ENCODE assay signal across 30 mouse cellular contexts in the genomic region with DNA sequence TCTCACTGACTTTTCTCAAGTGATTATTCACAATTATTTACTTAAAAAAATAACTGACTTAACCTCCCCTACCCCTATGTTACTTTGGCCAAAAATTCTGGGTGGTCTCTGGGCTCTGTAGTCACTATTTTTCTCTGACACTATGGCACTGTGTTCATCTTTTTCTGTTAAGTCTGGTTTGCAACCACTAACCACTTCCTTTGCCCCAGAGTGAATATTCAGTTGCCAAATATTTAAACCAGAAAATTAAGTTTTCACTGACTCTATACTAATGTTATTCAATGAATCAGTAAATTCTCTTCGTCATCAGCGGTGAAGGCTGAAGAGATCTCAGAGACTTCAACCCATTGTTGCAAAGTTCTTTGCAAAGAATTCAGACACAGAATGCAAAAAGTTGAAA. TPM values are rescaled to one million over a fixed set of nuclear protein-coding genes. Genes with fewer than 3 reads are reported as not detected.
"Had no signal": no experiment of that assay in that cellular context is flagged by ENCODE, and none has a peak within 500 bp of the region (broad histone marks: within the 10 kb centered on the region; RNA-seq: fewer than 3 reads in every experiment).

No protein-coding gene starts in this region.

- H3K27ac ChIP-seq: kidney, embryonic 15.5 days; limb, embryonic 12.5 days; limb, embryonic 15.5 days; liver, embryonic 14.5 days; macrophage; midbrain, embryonic 12.5 days; midbrain, embryonic 15.5 days; neural tube, embryonic 13.5 days; stomach, embryonic 15.5 days had no signal

- H3K4me3 ChIP-seq: kidney, embryonic 15.5 days; limb, embryonic 12.5 days; limb, embryonic 15.5 days; midbrain, embryonic 12.5 days; midbrain, embryonic 15.5 days; myocyte; neural tube, embryonic 13.5 days; stomach, embryonic 15.5 days had no signal

- H3K4me1 ChIP-seq: kidney, embryonic 15.5 days; limb, embryonic 12.5 days; limb, embryonic 15.5 days; midbrain, embryonic 12.5 days; midbrain, embryonic 15.5 days; neural tube, embryonic 13.5 days; stomach, embryonic 15.5 days had no signal

- H3K36me3 ChIP-seq: kidney, embryonic 15.5 days; limb, embryonic 12.5 days; limb, embryonic 15.5 days; midbrain, embryonic 12.5 days; midbrain, embryonic 15.5 days; neural tube, embryonic 13.5 days; stomach, embryonic 15.5 days had no signal

- H3K4me2 ChIP-seq: kidney, embryonic 15.5 days; limb, embryonic 12.5 days; limb, embryonic 15.5 days; liver, embryonic 11.5 days; lung, embryonic 14.5 days; midbrain, embryonic 12.5 days; midbrain, embryonic 15.5 days; neural tube, embryonic 13.5 days; stomach, embryonic 15.5 days had no signal

- H3K9me3 ChIP-seq: kidney, embryonic 15.5 days; limb, embryonic 12.5 days; limb, embryonic 15.5 days; midbrain, embryonic 12.5 days; midbrain, embryonic 15.5 days; neural tube, embryonic 13.5 days; stomach, embryonic 15.5 days had no signal

- ATAC-seq: liver, postnatal 0 days; lung, postnatal 0 days; midbrain, embryonic 15.5 days had no signal

- DNase-seq: kidney, adult 8-10 months; kidney, postnatal 10 days; kidney, postnatal 36 days; left cerebral cortex, postnatal 4 days; liver, postnatal 0 days; lung, embryonic 14.5 days; retina, postnatal 1 day; right cerebral cortex, postnatal 25 days; spleen, adult 18-20 months; thymus, postnatal 36 days had no signal

- H3K9ac ChIP-seq: kidney, embryonic 15.5 days; limb, embryonic 12.5 days; limb, embryonic 15.5 days; liver, embryonic 14.5 days; liver, postnatal 0 days; lung, embryonic 14.5 days; midbrain, embryonic 12.5 days; midbrain, embryonic 15.5 days; neural tube, embryonic 13.5 days; stomach, embryonic 15.5 days had no signal

- H3K27me3 ChIP-seq: kidney, embryonic 15.5 days; limb, embryonic 12.5 days; limb, embryonic 15.5 days; midbrain, embryonic 12.5 days; midbrain, embryonic 15.5 days; neural tube, embryonic 13.5 days; stomach, embryonic 15.5 days had no signal

RNA-seq across cellular contexts. Expression of gene Clec12a, which starts 13.3 kb away (rescaled TPM):
- total RNA-seq: layer of hippocampus, adult 18-20 months; layer of hippocampus, postnatal 14 days had no signal
- polyA plus RNA-seq: myocyte had no signal

RNA-seq across cellular contexts. Expression of gene 4922502D21Rik, which starts 24.2 kb away (rescaled TPM):
- total RNA-seq: layer of hippocampus, adult 18-20 months; layer of hippocampus, postnatal 14 days; left cerebral cortex, adult 8-10 months; left cerebral cortex, postnatal 14 days; left cerebral cortex, postnatal 4 days; megakaryocyte-erythroid progenitor cell, adult 5-6 weeks; neutrophil, adult 5-6 weeks had no signal
- polyA plus RNA-seq: kidney, embryonic 15.5 days; limb, embryonic 12.5 days; limb, embryonic 15.5 days; liver, embryonic 11.5 days; liver, embryonic 14.5 days; liver, postnatal 0 days; lung, embryonic 14.5 days; lung, postnatal 0 days; macrophage; midbrain, embryonic 12.5 days; midbrain, embryonic 15.5 days; myocyte; neural tube, embryonic 13.5 days; stomach, embryonic 15.5 days; urinary bladder, adult 2 months had no signal

RNA-seq across cellular contexts. Expression of gene Clec12b, which starts 29.9 kb away (rescaled TPM):
- total RNA-seq: layer of hippocampus, adult 18-20 months; layer of hippocampus, postnatal 14 days; left cerebral cortex, adult 8-10 months; left cerebral cortex, postnatal 14 days; left cerebral cortex, postnatal 4 days; megakaryocyte-erythroid progenitor cell, adult 5-6 weeks; monocyte, adult 5-6 weeks had no signal
- polyA plus RNA-seq: kidney, embryonic 15.5 days; limb, embryonic 12.5 days; limb, embryonic 15.5 days; liver, embryonic 11.5 days; macrophage; midbrain, embryonic 12.5 days; myocyte; neural tube, embryonic 13.5 days; stomach, embryonic 15.5 days had no signal

RNA-seq across cellular contexts. Expression of gene Clec1b, which starts 41.3 kb away (rescaled TPM):
- total RNA-seq: layer of hippocampus, adult 18-20 months; megakaryocyte-erythroid progenitor cell, adult 5-6 weeks had no signal
- polyA plus RNA-seq: myocyte had no signal

RNA-seq across cellular contexts. Expression of gene Clec9a, which starts 52.9 kb away (rescaled TPM):
- total RNA-seq: layer of hippocampus, adult 18-20 months; layer of hippocampus, postnatal 14 days; left cerebral cortex, postnatal 14 days; left cerebral cortex, postnatal 4 days had no signal
- polyA plus RNA-seq: myocyte had no signal
